Mouse (Mus musculus) liver, embryonic 11.5 days (tissue): ENCODE measurements around the gene Ube2m. TPM values are rescaled to one million over a fixed set of nuclear protein-coding genes. Genes with fewer than 3 reads are reported as not detected.

ENCODE experiments used
- ATAC-seq: fragments of 200-750 bp; cut with Nextera tagmentation; replicated peaks from 2 replicates; pipeline ENCODE4 v1.8.0; 2017; ENCODE audit warnings: moderate number of reproducible peaks, mild to moderate bottlenecking, moderate TSS enrichment, moderate library complexity; ENCODE audit not compliant: low FRiP score
- DNase-seq: peaks from one replicate; pipeline ENCODE4 v3.0.0-alpha.2; 2017; ENCODE audit warnings: low spot score
- H3K27ac ChIP-seq: fragments of 300-500 bp; sonication (generic); 2 replicates; pipeline ENCODE4 v1.5.1; 2014; ENCODE audit warnings: mild to moderate bottlenecking, low read depth, low read length, control low read depth
- H3K27me3 ChIP-seq: fragments of 300-500 bp; sonication (generic); replicated peaks from 2 replicates; pipeline ENCODE4 v1.6.1; 2014; ENCODE audit warnings: low read length, mixed read lengths; ENCODE audit not compliant: control insufficient read depth, insufficient read depth
- H3K36me3 ChIP-seq: fragments of 300-500 bp; sonication (generic); 2 replicates; pipeline ENCODE4 v1.6.1; 2014; ENCODE audit warnings: mild to moderate bottlenecking, low read length, moderate library complexity, mixed read lengths; ENCODE audit not compliant: control insufficient read depth, insufficient read depth
- H3K4me1 ChIP-seq: fragments of 300-500 bp; sonication (generic); replicated peaks from 2 replicates; pipeline ENCODE4 v1.6.1; 2014; ENCODE audit warnings: low read length, mixed read lengths; ENCODE audit not compliant: control insufficient read depth, insufficient read depth
- H3K4me2 ChIP-seq: fragments of 300-500 bp; sonication (generic); 2 replicates; pipeline ENCODE4 v1.6.1; 2014; ENCODE audit warnings: mild to moderate bottlenecking, control low read depth, moderate library complexity
- H3K4me3 ChIP-seq: fragments of 300-500 bp; sonication (generic); 2 replicates; pipeline ENCODE4 v1.5.1; 2014; ENCODE audit warnings: low read depth, low read length, control low read depth
- H3K9ac ChIP-seq: fragments of 300-500 bp; sonication (generic); 2 replicates; pipeline ENCODE4 v1.6.1; 2014; ENCODE audit warnings: low read depth, low read length, control low read depth
- H3K9me3 ChIP-seq: fragments of 300-500 bp; sonication (generic); 2 replicates; pipeline ENCODE4 v1.6.1; 2016; ENCODE audit warnings: low read length, inconsistent platforms, mixed read lengths; ENCODE audit not compliant: control insufficient read depth
- WGBS: fragments of 180-500 bp; shearing (Covaris S2); extraction: QIAGEN DNeasy Blood & Tissue Kit; methylation state at CpG from one replicate; pipeline ENCODE4 v1.1.7; 2014; 5-methylcytosine and 5-hydroxymethylcytosine counted together
- polyA plus RNA-seq: library from polyadenylated mRNA; unstranded; fragments of >200 nt; fragmentation: Nextera tagmentation; extraction: Ambion mirVana; gene quantifications from 2 replicates; pipeline ENCODE4 v1.2.1, GENCODE M21; 2014

Gene Ube2m
- polyA plus RNA-seq, 1 experiment from 2014 or later = 183 TPM

GRCm38 (mm10) chr7:13013671-13014070 is 24.4 kb downstream of the Ube2m start:
- H3K27ac ChIP-seq = no peak overlapping the region
- H3K9me3 ChIP-seq = no peaks in the 10 kb centered on the region
- H3K4me2 ChIP-seq = no peak overlapping the region
- no peak overlapping the region for H3K4me3 ChIP-seq
- H3K27me3 ChIP-seq = no peaks in the 10 kb centered on the region
- peaks cover 2% of the 10 kb centered on the region; the same call in 1 of the 2 replicates for H3K4me1 ChIP-seq
- 66% methylated on average over 4 of the region's 4 CpGs for WGBS
- no peak for DNase-seq
- no peak overlapping the region for H3K9ac ChIP-seq
- no peaks in the 10 kb centered on the region for H3K36me3 ChIP-seq
- ATAC-seq = no peak

DNA sequence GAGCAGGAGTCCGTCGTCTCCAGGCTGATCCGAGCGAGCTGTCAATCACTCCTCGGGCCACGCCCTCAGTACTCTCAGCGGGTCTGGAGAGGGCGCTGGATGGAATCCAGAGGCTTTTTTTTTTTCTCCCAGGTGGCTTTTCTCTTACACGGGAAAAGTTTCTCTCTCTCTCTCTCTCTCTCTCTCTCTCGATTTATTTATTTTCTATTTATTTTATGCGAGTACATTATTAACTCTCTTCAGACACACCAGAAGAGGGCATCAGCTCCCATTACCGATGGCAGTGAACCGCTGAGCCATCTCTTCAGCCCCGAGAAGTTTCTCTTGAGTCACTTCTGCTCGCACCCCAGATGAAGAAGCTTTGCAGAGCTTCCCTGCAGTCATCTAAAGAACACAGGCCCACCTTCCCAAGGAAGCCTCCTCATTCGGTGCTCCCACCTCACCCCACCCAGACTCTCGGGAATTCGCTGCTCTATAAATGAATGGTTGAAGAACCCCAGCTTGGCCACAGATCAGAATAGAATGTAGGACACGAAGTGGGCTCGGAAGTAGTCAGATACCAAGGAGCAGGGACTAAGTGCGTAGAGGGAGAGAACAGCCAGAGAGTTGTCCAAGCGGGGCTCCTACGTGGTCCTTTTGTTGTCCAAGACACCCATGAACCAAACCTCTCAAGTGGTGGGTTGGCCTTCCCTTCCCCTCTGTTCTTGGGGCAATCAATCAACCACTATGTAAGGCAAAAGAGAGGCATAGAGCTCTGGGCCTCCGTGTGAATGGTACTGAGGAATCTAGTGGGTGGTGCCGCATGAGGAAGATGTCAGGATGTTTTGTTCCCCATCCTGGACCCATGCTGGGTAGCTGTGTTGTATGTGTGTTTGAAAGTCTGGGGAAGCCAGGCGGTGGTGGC is 27.8 kb downstream of the Ube2m start, which contains the start of gene Zbtb45:
Zbtb45 (minus strand) TSS at position 30 of the 904 bp plus-strand sequence.
- 17% methylated on average over 26 of the region's 26 CpGs for WGBS
- H3K4me2 ChIP-seq = peak within 1 kb of the TSS; percentile 92
- peak within 1 kb of the TSS; percentile 98 for H3K27ac ChIP-seq
- H3K36me3 ChIP-seq = peaks cover 21% of the 10 kb centered on the region
- ATAC-seq (peak; percentile 87; the same call in 1 of the 2 replicates), DNase-seq (no peak)
- H3K4me1 ChIP-seq = peaks cover 6% of the 10 kb centered on the region
- no peaks in the 10 kb centered on the region for H3K9me3 ChIP-seq
- peak within 1 kb of the TSS; percentile 93 for H3K9ac ChIP-seq
- H3K4me3 ChIP-seq = peak within 1 kb of the TSS; percentile 75
- H3K27me3 ChIP-seq = no peaks in the 10 kb centered on the region; the same call in 1 of the 2 replicates

- Histone ChIP-seq H3K9ac (peak overlapping the region; percentile 93), H3K4me1 (peaks cover 6% of the 10 kb centered on the region), H3K27ac (peak overlapping the region; percentile 98), H3K36me3 (peaks cover 26% of the 10 kb centered on the region), H3K27me3 (no peaks in the 10 kb centered on the region; the same call in 1 of the 2 replicates), H3K4me3 (peak overlapping the region; percentile 75), H3K9me3 (no peaks in the 10 kb centered on the region), H3K4me2 (peak overlapping the region; percentile 92)
- under 1% methylated on average over 42 of the region's 42 CpGs for WGBS
- peak; percentile 85 for ATAC-seq
- DNase-seq = peak; percentile 96
Measured at GRCm38 (mm10) chr7:13009143-13010004, 28.7 kb downstream of the Ube2m start.

- Histone ChIP-seq H3K27ac (no peak overlapping the region), H3K9ac (no peak overlapping the region), H3K9me3 (no peaks in the 10 kb centered on the region), H3K36me3 (peaks cover 28% of the 10 kb centered on the region), H3K27me3 (no peaks in the 10 kb centered on the region; the same call in 1 of the 2 replicates), H3K4me1 (peaks cover 6% of the 10 kb centered on the region), H3K4me2 (no peak overlapping the region), H3K4me3 (peak overlapping the region; percentile 11; the same call in 1 of the 2 replicates)
- ATAC-seq (no peak), DNase-seq (no peak)
- 65% methylated on average over 57 of the region's 57 CpGs for whole genome bisulfite sequencing
Measured at GRCm38 (mm10) chr7:13007341-13008092, 30.6 kb downstream of the Ube2m start.

- H3K36me3 ChIP-seq = peaks cover 28% of the 10 kb centered on the region
- no peak overlapping the region for H3K4me3 ChIP-seq
- ATAC-seq = no peak
- H3K27ac ChIP-seq = no peak overlapping the region
- H3K4me2 ChIP-seq = no peak overlapping the region
- DNase-seq = no peak
- H3K4me1 ChIP-seq = peaks cover 6% of the 10 kb centered on the region
- no peaks in the 10 kb centered on the region; the same call in 1 of the 2 replicates for H3K27me3 ChIP-seq
- H3K9ac ChIP-seq = no peak overlapping the region
- H3K9me3 ChIP-seq = no peaks in the 10 kb centered on the region
- WGBS = 87% methylated on average over 10 of the region's 10 CpGs
Measured at GRCm38 (mm10) chr7:13006531-13006930, 31.5 kb downstream of the Ube2m start.

DNA sequence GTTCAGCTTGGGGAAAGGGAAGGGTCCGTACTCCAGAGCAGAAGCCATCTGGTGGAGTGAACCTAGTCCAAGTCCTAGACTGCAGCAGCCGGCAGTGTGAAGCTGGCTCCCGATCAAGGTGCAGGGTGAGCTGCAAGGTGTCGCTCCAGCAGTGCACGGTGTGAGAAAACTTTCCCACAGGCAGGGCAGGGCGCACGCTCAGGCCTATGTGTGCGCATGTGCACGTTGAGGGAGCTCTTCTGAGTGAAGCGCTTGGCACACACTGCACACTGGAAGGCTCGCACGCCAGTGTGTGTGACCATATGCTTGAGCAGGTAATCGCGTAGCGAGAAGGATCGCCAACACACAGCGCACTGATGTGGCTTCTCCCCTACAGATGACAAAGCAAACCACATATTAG is 32.1 kb downstream of the Ube2m start:
- H3K27ac ChIP-seq = no peak overlapping the region
- H3K4me3 ChIP-seq = no peak overlapping the region
- no peak overlapping the region for H3K9ac ChIP-seq
- H3K9me3 ChIP-seq = no peaks in the 10 kb centered on the region
- no peaks in the 10 kb centered on the region; the same call in 1 of the 2 replicates for H3K27me3 ChIP-seq
- no peak overlapping the region for H3K4me2 ChIP-seq
- H3K36me3 ChIP-seq = peaks cover 28% of the 10 kb centered on the region
- WGBS = 88% methylated on average over 17 of the region's 17 CpGs
- peaks cover 6% of the 10 kb centered on the region for H3K4me1 ChIP-seq
- no peak for DNase-seq
- ATAC-seq = no peak

- Histone ChIP-seq H3K4me3 (no peak overlapping the region), H3K27ac (no peak overlapping the region), H3K27me3 (no peaks in the 10 kb centered on the region; the same call in 1 of the 2 replicates), H3K36me3 (peaks cover 28% of the 10 kb centered on the region), H3K4me2 (no peak overlapping the region), H3K9me3 (no peaks in the 10 kb centered on the region), H3K4me1 (peaks cover 2% of the 10 kb centered on the region), H3K9ac (no peak overlapping the region)
- 70% methylated on average over 5 of the region's 5 CpGs for WGBS
- DNase-seq (no peak), ATAC-seq (no peak)
Measured at GRCm38 (mm10) chr7:13003380-13003779, 34.7 kb downstream of the Ube2m start.

DNA sequence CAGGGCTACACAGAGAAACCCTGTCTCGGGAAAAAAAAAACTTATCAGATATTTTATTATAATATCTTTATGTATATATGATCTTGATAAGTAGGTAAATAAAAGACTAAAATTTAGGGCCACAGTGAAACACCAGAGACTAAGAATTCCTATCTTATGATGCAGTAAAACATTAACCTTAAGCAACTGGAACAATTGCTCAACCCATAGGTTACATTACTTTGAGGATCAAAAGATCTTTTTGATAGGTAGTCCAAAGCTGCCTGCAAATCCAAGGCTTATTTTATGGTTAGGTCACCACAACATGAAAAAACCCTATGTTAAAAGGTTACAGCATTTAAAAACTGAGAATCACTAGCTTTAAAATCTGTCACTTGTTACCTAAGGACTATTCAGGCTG is 36.5 kb downstream of the Ube2m start:
- no peak for ATAC-seq
- Histone ChIP-seq H3K9ac (no peak overlapping the region), H3K9me3 (no peaks in the 10 kb centered on the region), H3K27ac (no peak overlapping the region), H3K4me2 (no peak overlapping the region), H3K36me3 (peaks cover 14% of the 10 kb centered on the region; the same call in 1 of the 2 replicates), H3K4me3 (no peak overlapping the region), H3K4me1 (no peaks in the 10 kb centered on the region), H3K27me3 (no peaks in the 10 kb centered on the region)
- no peak for DNase-seq
- WGBS = 58% methylated on average over 1 of the region's 1 CpGs
